Mouse (Mus musculus): ENCODE results near the gene Cx3cr1.

Cx3cr1 gene

DNA sequence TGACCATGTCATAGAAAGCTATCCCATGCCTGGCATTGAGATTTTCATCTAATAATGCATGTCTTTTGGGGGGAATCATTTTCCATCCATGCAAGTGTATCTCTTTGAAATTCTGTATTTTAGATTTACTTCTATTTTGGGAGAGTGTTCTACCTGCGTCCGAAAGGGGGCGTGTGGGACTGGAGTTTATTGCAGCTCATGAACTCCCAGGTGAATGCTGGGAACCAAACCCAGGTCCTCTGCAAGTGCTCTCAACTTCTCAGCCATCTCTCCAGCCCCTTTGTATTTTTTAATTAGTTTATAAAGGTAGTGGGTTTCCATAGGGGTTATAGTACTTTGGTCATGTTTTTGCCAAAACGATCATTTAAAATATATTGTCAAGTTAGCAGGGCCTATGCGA is 175.8 kb downstream of the Cx3cr1 start:
- 73% methylated on average over 5 of the region's 5 CpGs for WGBS

DNA sequence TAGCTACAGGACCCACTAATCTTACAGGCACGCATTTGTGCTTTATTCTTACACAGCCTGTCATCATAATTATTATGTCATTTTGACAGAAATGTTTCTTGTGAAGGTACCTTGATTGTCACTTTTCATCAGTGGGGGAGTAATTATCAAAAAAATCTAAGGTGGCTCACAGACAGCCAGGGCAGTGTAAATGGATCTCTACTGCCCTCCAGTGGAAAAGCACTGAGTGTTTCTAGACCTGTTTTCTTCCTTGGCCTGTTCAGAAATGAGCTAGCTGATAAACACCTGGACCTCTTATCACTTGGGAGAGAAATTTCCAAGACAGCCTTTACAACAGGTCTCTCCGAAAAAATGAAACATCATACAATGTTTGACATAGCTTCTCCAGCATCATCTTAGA is 179.0 kb downstream of the Cx3cr1 start:
- WGBS: 42% methylated on average over 2 of the region's 2 CpGs

DNA sequence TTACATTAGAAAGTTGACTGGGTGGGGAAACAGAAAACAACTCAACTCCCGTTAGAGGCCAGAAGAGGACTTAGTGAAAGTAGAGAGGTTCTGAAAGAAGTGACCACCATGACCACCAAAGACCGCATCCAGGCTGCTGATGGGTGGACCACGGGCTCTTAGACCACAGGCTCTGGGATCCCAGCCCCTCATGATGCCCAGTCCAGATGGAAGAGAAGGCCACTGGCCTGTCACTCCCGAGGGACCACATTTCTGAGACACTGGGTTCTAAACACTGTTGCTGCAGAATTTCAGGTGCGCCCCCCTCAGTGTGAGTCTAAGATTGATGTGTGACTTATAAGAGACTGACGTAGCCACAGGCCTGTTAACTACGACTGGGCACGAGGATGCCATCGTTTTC is 180.2 kb downstream of the Cx3cr1 start:
- 81% methylated on average over 9 of the region's 9 CpGs for WGBS

DNA sequence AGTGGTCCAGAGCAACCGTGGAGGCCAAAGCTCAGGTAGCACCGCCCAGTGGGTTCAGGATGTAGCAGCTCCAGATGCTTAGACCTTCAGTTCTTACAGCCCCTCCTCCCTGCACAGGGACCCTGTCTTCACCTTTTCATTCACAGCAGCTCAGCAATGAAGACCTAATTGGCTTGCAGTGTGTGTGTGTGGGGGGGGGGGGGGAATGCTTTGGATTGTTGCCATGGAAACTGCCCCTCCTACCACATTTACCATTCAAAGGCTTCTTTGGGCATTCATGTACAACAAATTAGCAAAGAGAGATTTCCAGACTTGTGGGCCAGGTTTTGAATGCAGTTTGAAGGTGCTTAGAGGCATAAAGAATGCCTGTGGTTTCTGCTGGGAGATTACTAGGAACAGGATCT is 180.8 kb downstream of the Cx3cr1 start:
- WGBS: 49% methylated on average over 2 of the region's 2 CpGs

DNA sequence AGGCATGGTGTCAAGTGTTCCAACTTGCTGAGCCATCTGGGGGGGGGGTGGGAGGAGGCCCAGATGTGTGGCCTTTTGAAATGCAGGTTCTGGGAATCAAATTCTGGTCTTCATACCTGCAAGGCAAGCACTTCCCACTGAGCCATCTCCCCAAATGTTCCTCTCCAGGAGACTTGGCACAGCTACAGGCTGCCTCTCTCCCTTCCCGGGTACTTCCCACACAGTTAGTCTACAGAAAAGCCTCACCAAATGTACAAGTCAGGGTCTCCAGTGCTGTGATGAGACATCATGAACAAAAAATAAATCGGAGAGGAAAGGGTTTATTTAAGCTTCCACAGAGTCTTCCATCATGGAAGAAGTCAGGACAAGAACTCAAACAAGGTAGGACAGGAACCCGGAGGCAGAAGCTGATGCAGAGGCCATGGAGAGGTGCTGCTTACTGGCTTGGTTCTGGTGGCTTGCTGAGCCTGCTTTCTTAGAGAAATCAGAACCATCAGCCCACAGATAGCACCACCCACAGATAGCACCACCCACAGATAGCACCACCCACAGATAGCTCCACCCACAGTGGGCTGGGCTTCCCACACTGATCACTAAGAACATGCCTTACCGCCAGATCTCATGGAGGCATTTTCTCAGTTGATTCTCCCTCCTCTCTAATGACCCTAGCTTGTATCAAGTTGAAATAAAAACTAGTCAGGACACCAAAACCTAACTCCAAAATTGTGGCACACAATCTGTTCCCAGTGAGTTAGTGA is 182.4 kb downstream of the Cx3cr1 start:
- 48% methylated on average over 4 of the region's 4 CpGs for WGBS

DNA sequence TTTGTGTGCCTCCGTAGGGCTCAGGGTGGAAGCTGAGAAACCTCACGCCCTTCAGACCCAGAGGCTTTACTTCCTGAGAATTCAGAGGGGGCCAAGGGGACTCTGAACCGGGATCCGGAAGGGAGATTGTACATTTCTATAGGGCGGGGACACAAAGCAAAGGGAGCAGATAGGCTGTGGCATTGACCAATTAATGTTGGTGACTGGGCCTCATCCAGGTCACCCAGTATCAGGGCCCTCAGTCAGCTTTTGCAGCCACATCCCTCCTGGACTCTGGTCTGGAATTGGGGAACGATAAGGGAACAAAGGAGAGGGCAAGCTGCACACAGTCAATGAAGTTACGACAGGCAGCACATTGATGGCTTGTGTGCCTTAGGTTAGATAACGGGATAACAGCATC is 215.5 kb downstream of the Cx3cr1 start:
- 78% methylated on average over 8 of the region's 8 CpGs for WGBS

DNA sequence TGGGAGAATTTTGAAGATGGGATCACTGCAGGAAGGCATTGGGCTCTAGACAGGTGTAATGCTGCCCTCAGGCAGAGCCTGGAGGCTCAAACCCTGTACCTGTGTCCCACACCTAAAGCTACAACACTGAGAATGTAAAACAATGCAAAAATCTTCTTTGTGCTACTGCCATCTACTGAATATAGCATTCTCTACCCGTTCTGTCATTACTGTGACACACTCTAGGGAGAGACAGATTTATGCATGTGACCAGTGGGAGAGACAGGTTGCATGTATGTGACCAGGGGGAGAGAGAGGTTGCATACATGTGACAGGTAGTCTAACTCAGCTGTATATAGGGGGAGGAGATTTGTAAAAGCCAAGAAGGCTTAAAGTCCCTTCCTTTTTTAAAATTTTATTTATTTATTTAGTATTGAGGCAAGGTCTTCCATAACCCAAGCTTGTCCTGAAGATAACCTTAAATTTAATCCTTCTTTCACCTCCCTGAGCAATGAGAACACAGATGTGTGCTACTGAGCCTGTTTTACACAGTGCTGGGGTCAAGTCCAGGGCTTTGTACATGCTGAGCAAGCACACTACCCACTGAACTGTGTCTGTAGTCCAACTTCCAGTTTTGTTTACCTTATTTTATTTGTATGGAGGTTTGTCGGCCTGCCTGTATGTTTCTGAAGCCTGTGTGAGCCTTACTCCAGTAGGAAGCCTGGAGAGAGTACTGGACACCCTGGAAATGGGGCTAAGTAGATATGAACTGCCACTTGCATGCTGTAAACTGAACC is 216.4 kb downstream of the Cx3cr1 start:
- 55% methylated on average over 2 of the region's 2 CpGs for WGBS

DNA sequence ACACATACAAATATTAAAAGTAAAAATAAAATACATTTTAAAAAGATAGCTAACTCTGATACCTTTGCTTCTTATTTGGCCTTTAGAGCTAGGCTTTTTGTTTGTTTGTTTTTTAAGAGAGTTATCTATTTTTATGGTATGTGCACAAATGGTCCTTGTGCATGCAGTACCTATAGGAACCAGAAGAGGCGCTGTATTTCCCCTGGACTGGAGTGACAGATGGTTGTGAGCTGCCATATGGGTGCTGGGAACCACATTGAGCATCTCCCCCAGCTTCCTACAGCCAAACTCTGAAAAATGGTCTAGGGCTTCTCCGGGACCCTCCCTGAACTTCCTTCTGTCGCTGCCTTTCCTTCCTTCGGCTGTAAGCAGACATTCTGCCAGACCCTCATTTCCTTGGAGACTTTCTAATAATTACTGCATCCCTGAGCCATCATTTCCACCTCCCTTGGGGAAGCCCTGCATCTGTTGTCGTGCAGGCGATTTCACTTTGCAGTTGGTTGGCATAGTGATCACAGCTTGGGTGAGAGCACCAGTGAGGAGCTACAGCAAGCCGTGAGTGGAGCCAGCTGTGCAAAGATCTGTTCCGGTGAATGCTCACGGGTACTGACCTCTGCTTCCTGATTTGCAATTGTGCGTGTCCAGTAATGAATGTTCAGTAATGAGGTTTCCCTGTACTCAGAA is 217.2 kb downstream of the Cx3cr1 start:
- WGBS: 41% methylated on average over 10 of the region's 10 CpGs

Measured in cerebral cortex, adult 2 months (tissue).